Mouse (Mus musculus): ENCODE data around the gene Mamstr. TPM values are rescaled to one million over a fixed set of nuclear protein-coding genes. Genes with fewer than 3 reads are reported as not detected.

The Mamstr gene
- 0.72 TPM for polyA plus RNA-seq (2017; shearing (Covaris generic))

DNA sequence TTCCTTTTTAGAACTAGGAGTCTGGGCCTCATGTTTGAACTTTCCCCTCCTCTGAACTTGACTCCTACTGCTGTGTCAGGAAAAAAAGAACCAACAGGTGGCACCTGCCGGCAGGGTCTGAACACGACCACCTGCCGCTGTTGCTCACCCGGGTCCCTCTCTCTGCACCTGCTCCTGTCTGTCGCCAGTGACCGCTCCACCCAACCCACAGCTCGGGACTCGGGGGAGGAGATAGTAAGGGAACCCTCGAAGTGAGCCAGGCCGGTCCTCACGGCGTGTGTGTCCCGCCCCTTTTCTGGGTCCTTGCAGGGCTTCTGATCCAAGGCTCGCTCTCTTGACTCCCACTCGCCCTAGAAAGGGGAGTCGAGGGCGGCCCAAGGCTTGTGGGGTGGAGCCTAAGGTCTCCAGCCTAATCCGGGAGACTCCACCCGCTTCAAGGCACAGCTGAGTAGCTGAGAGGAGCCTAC is at the start of gene Mamstr:
Gene Mamstr, plus strand, starts transcription at position 417 of the 467 bp plus-strand sequence.

DNA sequence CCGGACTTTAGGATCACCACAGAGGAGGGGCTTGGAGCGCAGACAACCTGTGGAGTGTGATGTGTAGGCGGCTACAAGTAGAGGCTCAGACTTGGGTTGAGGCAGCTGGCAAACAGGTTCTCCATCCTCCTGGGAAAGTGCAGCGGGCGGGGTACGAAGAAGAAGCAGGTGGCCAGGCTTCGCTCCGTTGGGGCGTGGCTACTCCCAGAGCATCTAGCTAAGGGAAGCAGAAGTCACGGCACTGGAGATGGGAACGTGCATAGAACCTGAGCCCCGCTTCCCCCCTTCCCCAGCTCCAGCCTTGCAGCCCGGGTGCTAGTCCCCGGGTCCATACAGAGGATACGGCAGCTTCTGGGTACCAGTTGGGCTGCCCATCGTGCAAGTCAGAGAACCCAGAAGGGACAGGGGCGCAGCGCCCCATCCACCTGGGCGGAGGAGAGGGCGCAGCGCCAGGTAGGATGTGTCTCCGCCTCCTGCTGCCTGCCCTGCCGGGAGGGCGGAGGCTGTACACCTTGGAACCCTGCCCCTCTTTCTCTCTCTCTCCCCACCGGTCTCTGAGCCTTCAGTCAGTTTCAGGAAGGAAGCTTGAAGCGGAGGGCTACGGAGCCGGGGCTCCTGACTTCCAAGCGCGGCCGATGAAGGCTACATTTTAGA is 22.6 kb upstream of the Mamstr start, which contains the start of gene Fut1:
Gene Fut1, plus strand, starts transcription at position 248 of the 654 bp plus-strand sequence.

DNA sequence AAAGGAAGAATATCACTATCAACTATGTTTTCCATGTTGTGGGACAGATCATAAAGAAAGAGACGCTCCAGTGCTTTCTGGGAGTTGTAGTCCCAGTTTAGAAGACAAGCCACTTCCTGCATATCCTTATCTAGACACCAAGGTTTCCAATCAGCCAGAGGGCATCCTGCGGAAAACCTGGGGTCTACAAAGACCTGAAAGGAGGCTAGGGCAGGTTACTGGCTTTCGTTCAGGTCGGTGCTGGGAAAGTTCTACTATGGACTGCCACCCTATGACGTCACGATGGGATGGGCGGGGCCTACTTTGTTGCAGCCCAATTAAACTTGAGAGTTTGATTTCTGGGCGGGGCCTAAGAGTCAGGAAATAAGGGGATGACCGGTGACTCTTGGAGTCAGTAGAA is 18.3 kb upstream of the Mamstr start, which contains the start of gene Izumo1:
Gene Izumo1, plus strand, starts transcription at position 369 of the 400 bp plus-strand sequence.

DNA sequence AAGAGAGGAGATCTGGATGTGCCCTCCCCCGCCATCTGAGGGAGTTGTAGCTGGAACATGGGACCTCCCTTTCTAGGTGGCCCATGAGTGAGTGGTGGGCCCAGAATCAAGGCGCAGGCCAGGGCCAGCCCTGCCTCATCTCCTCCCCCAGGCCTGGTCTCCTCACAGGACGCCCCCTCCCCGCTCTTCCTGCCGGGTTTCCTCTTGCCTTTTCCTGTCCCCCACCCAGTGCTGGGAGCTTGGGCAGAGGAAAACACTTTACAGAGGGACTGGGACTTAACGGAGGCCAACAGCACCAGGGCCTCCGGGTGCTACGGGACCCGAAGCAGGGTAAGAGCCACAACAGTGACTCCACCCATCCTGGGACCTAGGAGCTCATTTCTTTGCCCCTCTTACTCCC is 12.5 kb upstream of the Mamstr start, which contains the start of gene Rasip1:
Gene Rasip1, plus strand, starts transcription at position 228 of the 400 bp plus-strand sequence.

DNA sequence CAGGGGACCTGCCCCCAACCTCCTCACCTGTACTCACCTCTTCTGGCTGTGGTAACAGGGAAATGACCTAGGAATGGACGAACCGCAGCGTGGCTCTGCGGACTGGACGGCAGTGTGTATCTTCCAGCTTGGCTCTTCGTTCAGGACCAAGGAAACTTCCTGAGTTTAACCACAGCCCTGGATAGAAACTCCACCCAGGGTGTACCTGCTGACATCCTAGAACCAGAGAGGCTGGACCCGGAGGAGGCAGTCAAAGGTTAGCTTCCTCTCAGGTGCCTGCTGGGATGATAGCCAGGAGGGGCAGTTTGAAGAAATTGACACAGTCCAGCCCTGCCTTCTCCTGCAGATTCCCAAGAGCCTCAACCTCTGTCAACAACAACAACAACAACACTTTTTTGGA is 26.4 kb downstream of the Mamstr start, which contains the start of gene Fut2:
Gene Fut2, minus strand, starts transcription at position 234 of the 400 bp plus-strand sequence.

DNA sequence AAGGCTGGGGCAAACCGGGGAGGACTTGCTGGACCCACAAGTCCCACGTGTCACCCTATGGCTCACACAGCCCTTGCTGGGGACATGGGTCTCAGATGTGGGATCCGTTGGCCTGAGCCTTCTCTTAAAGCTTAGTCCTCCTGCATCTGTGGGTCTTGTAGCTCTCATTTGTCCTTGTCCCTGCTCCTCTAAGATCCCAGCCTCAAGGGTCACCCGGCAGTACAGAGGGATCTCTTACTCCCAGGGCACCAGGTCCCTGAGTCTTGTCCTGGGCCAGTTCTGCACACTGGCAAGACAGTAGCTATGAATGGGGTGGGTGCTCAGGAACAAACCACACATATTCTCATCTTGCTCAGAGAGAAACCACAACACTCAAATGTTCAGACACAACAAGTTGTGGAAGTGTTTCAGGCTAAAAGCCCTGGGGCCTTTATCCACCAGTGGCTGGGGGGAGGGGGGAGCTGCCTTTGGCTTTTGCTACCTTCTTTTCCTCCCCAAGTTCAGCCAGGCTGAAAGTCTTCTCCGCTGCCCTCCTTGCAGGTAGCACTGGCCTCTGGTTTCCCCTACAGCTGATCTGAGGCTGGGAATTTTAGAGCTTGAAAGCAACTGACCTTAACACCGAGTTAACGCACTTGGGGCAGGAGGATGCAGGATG is 43.7 kb downstream of the Mamstr start, which contains the start of gene Ntn5:
Gene Ntn5, plus strand, starts transcription at position 627 of the 655 bp plus-strand sequence.

DNA sequence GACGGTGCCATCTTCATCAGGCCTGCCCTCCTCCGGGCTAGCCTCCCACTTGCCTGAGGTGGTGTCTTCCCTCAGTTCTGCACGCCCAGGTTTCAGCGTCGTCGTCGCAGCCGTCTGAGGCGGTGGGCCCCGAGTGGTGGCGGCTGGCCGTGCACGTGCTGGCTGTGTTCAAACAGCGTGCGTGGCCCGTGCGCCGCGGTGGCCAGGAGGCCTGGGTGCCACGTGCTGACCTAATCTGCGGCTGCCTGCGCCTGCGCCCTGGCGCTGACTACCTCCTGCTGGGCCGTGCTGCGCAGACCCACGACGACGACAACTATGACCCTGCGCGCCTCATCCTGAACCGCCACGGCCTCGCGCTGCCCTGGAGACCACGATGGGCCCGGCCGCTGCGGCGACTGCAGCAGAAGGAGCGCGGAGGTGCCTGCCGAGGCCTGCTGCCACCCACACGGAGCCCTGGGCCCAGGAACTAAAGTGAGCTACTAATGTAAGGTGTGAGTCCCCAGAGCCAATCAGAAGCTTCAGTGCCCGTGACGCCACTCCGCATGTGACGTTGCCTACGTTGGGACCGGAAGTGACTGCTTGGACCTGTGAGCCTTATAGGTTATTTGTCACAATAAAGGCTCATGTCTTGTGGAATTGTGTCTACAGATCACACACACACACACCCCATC is 54.3 kb downstream of the Mamstr start, which contains the start of gene Sec1:
Gene Sec1, minus strand, starts transcription at position 482 of the 671 bp plus-strand sequence.

Other genes with a start within 250 kb of the Mamstr start
- 263 TPM for gene Snrnp70, start 244.2 kb upstream of the Mamstr start, polyA plus RNA-seq (2017; shearing (Covaris generic))
- not detected for gene Kcna7, start 234.3 kb upstream of the Mamstr start, polyA plus RNA-seq (2017; shearing (Covaris generic))
- 0.92 TPM for gene Ntf5, start 226.3 kb upstream of the Mamstr start, polyA plus RNA-seq (2017; shearing (Covaris generic))
- gene Lhb, start 219.2 kb upstream of the Mamstr start, polyA plus RNA-seq (2017; shearing (Covaris generic)): not detected
- 19.6 TPM for gene Gys1, start 205.1 kb upstream of the Mamstr start, polyA plus RNA-seq (2017; shearing (Covaris generic))
- gene Ruvbl2, start 201.9 kb upstream of the Mamstr start, polyA plus RNA-seq (2017; shearing (Covaris generic)): 67.2 TPM
- 2,196 TPM for gene Ftl1, start 180.1 kb upstream of the Mamstr start, polyA plus RNA-seq (2017; shearing (Covaris generic))
- gene Bax, start 173.1 kb upstream of the Mamstr start, polyA plus RNA-seq (2017; shearing (Covaris generic)): 249 TPM
- gene Tulp2, start 158.1 kb upstream of the Mamstr start, polyA plus RNA-seq (2017; shearing (Covaris generic)): 1.7 TPM
- gene Gm45808, start 153.2 kb upstream of the Mamstr start, polyA plus RNA-seq (2017; shearing (Covaris generic)): 0.88 TPM
- gene Dhdh, start 151.2 kb upstream of the Mamstr start, polyA plus RNA-seq (2017; shearing (Covaris generic)): 1.0 TPM
- 289 TPM for gene Nucb1, start 129.6 kb upstream of the Mamstr start, polyA plus RNA-seq (2017; shearing (Covaris generic))
- gene Ppp1r15a, start 113.7 kb upstream of the Mamstr start, polyA plus RNA-seq (2017; shearing (Covaris generic)): 59.4 TPM
- 0.40 TPM for gene Plekha4, start 113.6 kb upstream of the Mamstr start, polyA plus RNA-seq (2017; shearing (Covaris generic))
- 1.9 TPM for gene Hsd17b14, start 85.1 kb upstream of the Mamstr start, polyA plus RNA-seq (2017; shearing (Covaris generic))
- 64.7 TPM for gene Bcat2, start 69.8 kb upstream of the Mamstr start, polyA plus RNA-seq (2017; shearing (Covaris generic))
- gene Fgf21, start 24.5 kb upstream of the Mamstr start, polyA plus RNA-seq (2017; shearing (Covaris generic)): not detected
- not detected for gene Fut1, start 22.7 kb upstream of the Mamstr start, polyA plus RNA-seq (2017; shearing (Covaris generic))
- gene Izumo1, start 18.2 kb upstream of the Mamstr start, polyA plus RNA-seq (2017; shearing (Covaris generic)): 0.11 TPM
- 1.2 TPM for gene Rasip1, start 12.5 kb upstream of the Mamstr start, polyA plus RNA-seq (2017; shearing (Covaris generic))
- gene Fut2, start 26.4 kb downstream of the Mamstr start, polyA plus RNA-seq (2017; shearing (Covaris generic)): 0.17 TPM
- not detected for gene Ntn5, start 44.0 kb downstream of the Mamstr start, polyA plus RNA-seq (2017; shearing (Covaris generic))
- gene Sec1, start 54.4 kb downstream of the Mamstr start, polyA plus RNA-seq (2017; shearing (Covaris generic)): 0.33 TPM
- 8.1 TPM for gene Car11, start 59.9 kb downstream of the Mamstr start, polyA plus RNA-seq (2017; shearing (Covaris generic))
- gene Dbp, start 65.1 kb downstream of the Mamstr start, polyA plus RNA-seq (2017; shearing (Covaris generic)): 12.6 TPM
- gene Rpl18, start 75.5 kb downstream of the Mamstr start, polyA plus RNA-seq (2017; shearing (Covaris generic)): 1,812 TPM
- 37.7 TPM for gene Sphk2, start 78.0 kb downstream of the Mamstr start, polyA plus RNA-seq (2017; shearing (Covaris generic))
- not detected for gene Fam83e, start 81.2 kb downstream of the Mamstr start, polyA plus RNA-seq (2017; shearing (Covaris generic))
- not detected for gene Spaca4, start 85.8 kb downstream of the Mamstr start, polyA plus RNA-seq (2017; shearing (Covaris generic))
- gene Lmtk3, start 143.8 kb downstream of the Mamstr start, polyA plus RNA-seq (2017; shearing (Covaris generic)): not detected
- 1.6 TPM for gene Sult2b1, start 144.7 kb downstream of the Mamstr start, polyA plus RNA-seq (2017; shearing (Covaris generic))
- gene Cyth2, start 174.6 kb downstream of the Mamstr start, polyA plus RNA-seq (2017; shearing (Covaris generic)): 28.9 TPM
- not detected for gene Kcnj14, start 184.8 kb downstream of the Mamstr start, polyA plus RNA-seq (2017; shearing (Covaris generic))
- gene Grwd1, start 191.0 kb downstream of the Mamstr start, polyA plus RNA-seq (2017; shearing (Covaris generic)): 42.0 TPM
- gene Kdelr1, start 232.8 kb downstream of the Mamstr start, polyA plus RNA-seq (2017; shearing (Covaris generic)): 119 TPM
- not detected for gene Grin2d, start 238.4 kb downstream of the Mamstr start, polyA plus RNA-seq (2017; shearing (Covaris generic))

All from activated CD4-positive, CD25-positive, alpha-beta regulatory T cell, adult 9 weeks (primary cell).